Mouse (Mus musculus): ENCODE data around the gene Mtch2. TPM values are rescaled to one million over a fixed set of nuclear protein-coding genes. Genes with fewer than 3 reads are reported as not detected.
A peak's percentile ranks its signal among the peaks of the same experiment; 100 is the strongest.

Mtch2 gene
- polyA plus RNA-seq, 1 experiment from 2014 or later: 234 TPM

DNA sequence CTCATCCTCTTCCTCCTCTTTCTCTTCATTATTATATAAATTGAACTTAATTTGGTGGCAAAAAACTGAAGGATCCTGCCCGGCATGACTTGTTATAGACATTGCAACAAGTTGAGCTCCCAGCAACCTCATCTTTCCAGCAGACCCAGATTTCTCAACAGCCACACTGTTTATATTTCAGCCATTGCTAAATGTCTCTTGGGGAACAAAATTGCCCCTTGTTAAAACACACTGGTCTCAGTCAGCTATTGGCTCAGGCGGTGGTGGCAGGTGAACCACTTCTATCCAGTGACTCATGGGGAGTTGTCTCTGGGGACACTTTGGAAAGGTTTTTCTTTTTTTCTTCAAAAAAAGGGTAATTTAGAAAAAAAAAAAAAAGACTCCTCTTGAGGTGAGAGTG lies 8.3 kb upstream of the Mtch2 start:
- Histone ChIP-seq H3K4me3 (no peak overlapping the region), H3K27me3 (ENCODE audit: insufficient read depth, poor library complexity, severe bottlenecking) (0 out of 2 replicates have a peak, but pooled peaks cover 3% of the 10 kb centered on the region), H3K9me3 (no peaks in the 10 kb centered on the region), H3K4me1 (replicated peaks) (no peaks in the 10 kb centered on the region), H3K27ac (no peak overlapping the region), H3K36me3 (no peaks in the 10 kb centered on the region)
- DNase-seq (ENCODE audit: low spot score): no peak
- 90% methylated on average over 2 of the region's 2 CpGs for WGBS

DNA sequence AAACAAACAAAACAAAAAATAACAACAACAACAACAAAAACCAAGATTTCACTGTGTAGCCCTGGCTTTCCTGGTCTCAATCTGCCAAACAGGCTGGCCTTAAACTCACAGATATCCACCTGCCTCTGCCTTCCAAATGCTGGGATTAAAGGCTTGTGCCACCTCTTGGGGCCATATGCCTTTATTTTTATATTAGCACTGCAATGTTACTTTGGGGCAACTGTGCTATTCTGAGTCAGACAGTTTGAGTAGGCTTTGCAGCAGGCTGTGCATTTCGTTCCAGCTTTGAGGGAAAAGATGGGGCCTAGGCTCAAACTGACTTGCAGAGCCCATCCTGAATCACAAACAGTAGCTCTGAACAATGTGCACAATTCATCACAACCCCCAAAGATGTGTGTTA lies 3.3 kb upstream of the Mtch2 start:
- Histone ChIP-seq H3K4me3 (no peak overlapping the region), H3K9me3 (no peaks in the 10 kb centered on the region), H3K27me3 (ENCODE audit: insufficient read depth, poor library complexity, severe bottlenecking) (0 out of 2 replicates have a peak, but pooled peaks cover 3% of the 10 kb centered on the region), H3K27ac (no peak overlapping the region), H3K4me1 (replicated peaks) (peaks cover 15% of the 10 kb centered on the region), H3K36me3 (no peaks in the 10 kb centered on the region)
- 65% methylated on average over 1 of the region's 1 CpGs for WGBS
- DNase-seq (ENCODE audit: low spot score): no peak

DNA sequence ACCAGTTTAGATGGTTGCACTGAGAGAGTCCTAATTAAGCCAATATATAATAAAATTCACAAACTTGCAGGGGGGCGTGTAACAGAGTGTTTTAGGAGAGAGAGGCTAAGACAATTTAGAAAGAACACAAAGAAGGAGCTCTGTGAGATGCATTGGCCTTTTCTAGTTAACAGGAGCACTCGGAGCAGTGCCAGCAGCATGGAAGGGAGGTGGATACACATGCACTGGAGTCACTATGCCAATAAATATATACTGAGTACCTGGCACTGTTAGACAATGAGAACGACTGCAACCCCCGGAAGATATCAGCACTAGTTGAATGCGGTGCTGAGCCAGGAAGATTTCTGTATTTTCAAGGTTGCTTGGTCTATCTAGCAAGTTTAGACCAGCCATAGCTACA lies 2.7 kb upstream of the Mtch2 start:
- 0 out of 2 replicates have a peak, but pooled peaks cover 3% of the 10 kb centered on the region for H3K27me3 ChIP-seq (ENCODE audit: insufficient read depth, poor library complexity, severe bottlenecking)
- 76% methylated on average over 5 of the region's 5 CpGs for WGBS
- peaks cover 21% of the 10 kb centered on the region for H3K4me1 ChIP-seq (replicated peaks)
- H3K9me3 ChIP-seq: no peaks in the 10 kb centered on the region
- peaks cover 2% of the 10 kb centered on the region; the same call in 1 of the 2 replicates for H3K36me3 ChIP-seq
- H3K4me3 ChIP-seq: no peak overlapping the region
- no peak for DNase-seq (ENCODE audit: low spot score)
- H3K27ac ChIP-seq: no peak overlapping the region

DNA sequence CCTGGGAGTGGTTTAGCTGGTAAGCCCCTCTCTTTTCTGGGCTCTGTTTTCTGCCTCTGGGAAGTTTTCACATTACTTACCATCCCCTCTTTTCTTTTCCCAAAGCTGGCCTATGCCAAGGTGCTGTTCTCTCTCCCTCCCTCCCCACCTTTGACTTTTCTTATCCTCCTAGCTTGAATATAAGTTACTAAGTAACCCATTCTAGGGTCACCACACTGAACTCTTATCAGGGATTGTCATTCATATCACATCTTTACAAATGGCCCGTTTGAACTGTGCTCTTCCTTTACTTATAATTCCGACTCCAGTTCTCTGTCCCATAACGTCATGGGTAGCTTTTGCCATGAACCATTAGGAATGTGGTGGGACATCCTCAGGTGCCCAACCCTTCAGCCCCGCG lies 1.7 kb upstream of the Mtch2 start:
- DNase-seq (ENCODE audit: low spot score): no peak
- no peak overlapping the region for H3K27ac ChIP-seq
- H3K9me3 ChIP-seq: no peaks in the 10 kb centered on the region
- peaks cover 21% of the 10 kb centered on the region for H3K4me1 ChIP-seq (replicated peaks)
- 87% methylated on average over 5 of the region's 5 CpGs for WGBS
- peaks cover 11% of the 10 kb centered on the region for H3K36me3 ChIP-seq
- H3K4me3 ChIP-seq: no peak overlapping the region
- 0 out of 2 replicates have a peak, but pooled peaks cover 3% of the 10 kb centered on the region for H3K27me3 ChIP-seq (ENCODE audit: insufficient read depth, poor library complexity, severe bottlenecking)

DNA sequence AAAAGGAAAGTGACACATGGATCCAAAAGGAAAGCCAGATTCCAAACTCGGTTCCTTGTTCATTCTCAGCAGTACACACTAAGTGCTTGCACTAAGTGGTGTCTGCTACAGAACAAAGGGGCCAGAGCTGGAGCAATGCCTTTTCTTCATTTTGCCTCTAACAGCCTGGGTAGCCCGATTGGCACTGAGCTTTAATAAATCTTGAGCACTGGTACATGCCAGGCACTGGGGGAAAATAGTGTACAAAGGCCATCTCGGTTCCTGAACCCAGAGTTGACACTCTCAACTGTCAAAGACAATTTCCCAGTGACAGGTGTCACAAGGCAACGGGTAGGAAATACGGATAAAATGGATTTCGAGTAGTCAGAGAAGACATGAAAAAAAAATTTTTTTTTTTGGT lies 784 bp upstream of the Mtch2 start:
- WGBS: 45% methylated on average over 6 of the region's 6 CpGs

DNA sequence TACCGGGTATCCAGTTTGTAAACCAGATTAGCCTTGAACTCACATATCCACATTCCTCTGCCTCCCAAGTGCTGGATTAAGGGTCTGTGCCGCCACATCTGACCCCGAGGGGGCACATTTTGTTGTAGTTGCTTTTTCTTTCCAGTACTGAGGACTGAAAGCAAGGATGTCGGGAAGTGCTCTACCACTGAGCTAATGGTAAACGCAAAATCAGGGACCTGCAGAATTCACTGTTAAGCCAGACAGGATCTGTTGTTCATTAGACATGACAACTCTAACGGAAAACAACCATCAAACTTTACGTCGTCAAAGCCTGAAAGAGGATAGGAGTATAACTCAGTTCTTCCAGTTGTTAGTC lies 379 bp upstream of the Mtch2 start:
- Histone ChIP-seq H3K4me1 (replicated peaks) (peaks cover 21% of the 10 kb centered on the region), H3K9me3 (no peaks in the 10 kb centered on the region), H3K27ac (peak overlapping the region; percentile 92), H3K36me3 (peaks cover 25% of the 10 kb centered on the region), H3K4me3 (peak overlapping the region; percentile 81), H3K27me3 (ENCODE audit: insufficient read depth, poor library complexity, severe bottlenecking) (0 out of 2 replicates have a peak, but pooled peaks cover 3% of the 10 kb centered on the region)
- WGBS: 3% methylated on average over 8 of the region's 8 CpGs
- no peak for DNase-seq (ENCODE audit: low spot score)

More for the DNA sequence above, 784 bp upstream of the Mtch2 start:
- no peak for DNase-seq (ENCODE audit: low spot score)
- Histone ChIP-seq H3K4me3 (peak overlapping the region; percentile 81), H3K9me3 (no peaks in the 10 kb centered on the region), H3K27me3 (ENCODE audit: insufficient read depth, poor library complexity, severe bottlenecking) (0 out of 2 replicates have a peak, but pooled peaks cover 3% of the 10 kb centered on the region), H3K27ac (peak overlapping the region; percentile 92), H3K4me1 (replicated peaks) (peaks cover 21% of the 10 kb centered on the region), H3K36me3 (peaks cover 21% of the 10 kb centered on the region)

DNA sequence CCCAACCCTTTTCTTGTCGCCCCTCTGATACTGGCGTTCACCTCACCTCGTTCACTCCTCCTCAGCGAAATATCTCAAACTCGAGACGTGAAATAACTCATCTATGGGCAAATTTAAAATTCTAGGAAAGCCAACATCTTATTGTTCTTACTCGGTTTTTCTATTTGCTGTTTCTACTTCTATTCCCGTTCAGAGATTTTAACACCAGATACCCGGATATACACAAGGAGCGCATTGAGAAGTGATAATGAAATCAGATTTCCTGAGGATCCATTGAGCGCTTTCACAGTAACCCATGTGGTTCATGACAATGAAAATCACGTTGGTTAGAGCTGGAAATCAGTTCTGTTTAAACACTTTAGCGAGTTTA lies 711 bp downstream of the Mtch2 start:
- Histone ChIP-seq H3K27me3 (ENCODE audit: insufficient read depth, poor library complexity, severe bottlenecking) (0 out of 2 replicates have a peak, but pooled peaks cover 3% of the 10 kb centered on the region), H3K4me3 (peak overlapping the region; percentile 81), H3K27ac (peak overlapping the region; percentile 92), H3K4me1 (replicated peaks) (peaks cover 21% of the 10 kb centered on the region), H3K9me3 (no peaks in the 10 kb centered on the region), H3K36me3 (peaks cover 36% of the 10 kb centered on the region)
- WGBS: 2% methylated on average over 13 of the region's 13 CpGs
- DNase-seq (ENCODE audit: low spot score): no peak

DNA sequence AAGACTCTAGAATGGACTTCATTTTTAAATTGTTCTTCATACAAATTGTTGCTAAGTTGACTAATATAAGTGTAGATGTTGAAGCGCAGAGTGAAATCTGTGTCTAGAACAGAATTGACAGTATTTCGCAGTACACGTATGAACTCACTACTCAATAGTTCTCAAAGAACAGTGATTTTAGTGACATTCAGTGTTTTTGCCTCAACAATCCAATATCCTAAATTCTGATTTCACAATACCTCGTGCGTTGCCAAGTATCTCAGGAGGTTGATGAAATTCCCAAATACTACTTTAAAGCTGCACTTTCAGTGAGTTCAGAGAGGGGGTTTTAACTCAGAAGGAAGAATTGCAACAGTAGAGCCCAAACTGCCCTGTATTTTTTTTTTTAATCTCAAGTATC lies 1.4 kb downstream of the Mtch2 start:
- Histone ChIP-seq H3K9me3 (no peaks in the 10 kb centered on the region), H3K27ac (0 out of 2 replicates have a peak overlapping the region, but pooled peaks have one; percentile 92), H3K4me1 (replicated peaks) (peaks cover 21% of the 10 kb centered on the region), H3K27me3 (ENCODE audit: insufficient read depth, poor library complexity, severe bottlenecking) (no peaks in the 10 kb centered on the region), H3K4me3 (peak overlapping the region; percentile 81), H3K36me3 (peaks cover 42% of the 10 kb centered on the region)
- whole genome bisulfite sequencing: 92% methylated on average over 5 of the region's 5 CpGs
- no peak for DNase-seq (ENCODE audit: low spot score)

DNA sequence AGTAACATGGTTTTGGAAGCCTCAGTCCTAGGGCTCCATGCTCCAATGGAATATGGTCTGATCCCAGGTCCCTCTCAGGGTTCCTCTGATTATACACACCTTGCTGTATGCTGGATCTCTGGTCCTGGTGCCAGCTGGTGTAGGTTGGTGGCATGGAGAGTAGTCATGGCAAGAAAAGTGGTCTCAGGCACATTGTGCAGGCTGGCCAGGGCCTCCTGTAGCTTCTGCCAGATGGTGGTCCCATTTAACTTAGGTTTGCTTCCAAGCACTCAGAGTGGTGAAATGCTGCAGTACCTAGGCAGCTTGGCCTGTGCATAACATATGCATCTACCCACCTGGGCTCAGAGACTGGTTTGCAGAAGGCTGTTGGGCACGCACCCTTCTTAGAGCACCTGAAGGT lies 3.4 kb downstream of the Mtch2 start:
- peaks cover 63% of the 10 kb centered on the region for H3K36me3 ChIP-seq
- no peaks in the 10 kb centered on the region for H3K27me3 ChIP-seq (ENCODE audit: insufficient read depth, poor library complexity, severe bottlenecking)
- no peak overlapping the region for H3K27ac ChIP-seq

DNA sequence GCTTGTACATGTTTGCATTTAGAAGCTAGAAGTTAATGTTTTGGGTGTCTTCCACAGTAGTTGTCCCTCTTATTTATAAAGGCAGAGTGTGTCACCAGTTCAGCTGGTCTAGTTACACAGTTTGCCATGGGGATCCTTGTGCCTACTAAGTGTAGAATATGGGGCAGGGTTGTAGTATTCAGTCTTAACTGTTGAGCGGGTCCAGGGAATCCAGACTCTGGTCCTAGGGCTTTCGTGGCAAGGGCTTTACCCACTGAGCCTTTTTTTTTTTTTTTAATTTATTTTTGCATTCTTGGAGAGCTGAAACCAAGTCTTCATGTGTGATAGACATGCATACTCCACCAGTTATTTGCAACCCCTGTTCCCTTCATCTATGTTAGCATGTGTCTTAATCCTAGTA lies 14.5 kb downstream of the Mtch2 start:
- Histone ChIP-seq H3K4me3 (no peak overlapping the region), H3K27me3 (ENCODE audit: insufficient read depth, poor library complexity, severe bottlenecking) (no peaks in the 10 kb centered on the region), H3K27ac (no peak overlapping the region), H3K4me1 (replicated peaks) (no peaks in the 10 kb centered on the region), H3K36me3 (peaks cover 100% of the 10 kb centered on the region), H3K9me3 (no peaks in the 10 kb centered on the region)
- DNase-seq (ENCODE audit: low spot score): no peak
- 98% methylated on average over 2 of the region's 2 CpGs for WGBS

More for the DNA sequence above, 3.4 kb downstream of the Mtch2 start:
- Histone ChIP-seq H3K4me3 (no peak overlapping the region), H3K4me1 (replicated peaks) (peaks cover 21% of the 10 kb centered on the region), H3K9me3 (no peaks in the 10 kb centered on the region)
- 96% methylated on average over 1 of the region's 1 CpGs for WGBS
- no peak for DNase-seq (ENCODE audit: low spot score)

DNA sequence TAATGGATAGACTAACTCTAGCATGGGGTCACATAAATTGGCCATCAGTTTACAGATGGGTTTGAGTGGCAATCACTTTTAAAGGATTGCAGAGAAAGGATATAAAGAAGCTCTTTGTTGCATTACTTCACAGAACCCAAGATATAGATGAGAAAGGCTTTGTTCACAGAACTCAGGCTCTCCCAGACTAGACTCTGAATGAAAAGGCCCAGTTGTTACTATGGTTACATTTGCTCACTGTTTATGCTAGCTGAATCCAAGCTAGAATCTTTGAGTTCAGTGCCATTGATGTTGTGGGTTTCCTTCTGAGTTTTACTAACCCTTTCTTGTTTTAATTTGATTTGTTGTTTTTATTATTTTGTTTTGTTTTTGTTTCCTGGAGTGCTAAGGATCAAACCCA lies 17.2 kb downstream of the Mtch2 start:
- H3K36me3 ChIP-seq: peaks cover 99% of the 10 kb centered on the region

DNA sequence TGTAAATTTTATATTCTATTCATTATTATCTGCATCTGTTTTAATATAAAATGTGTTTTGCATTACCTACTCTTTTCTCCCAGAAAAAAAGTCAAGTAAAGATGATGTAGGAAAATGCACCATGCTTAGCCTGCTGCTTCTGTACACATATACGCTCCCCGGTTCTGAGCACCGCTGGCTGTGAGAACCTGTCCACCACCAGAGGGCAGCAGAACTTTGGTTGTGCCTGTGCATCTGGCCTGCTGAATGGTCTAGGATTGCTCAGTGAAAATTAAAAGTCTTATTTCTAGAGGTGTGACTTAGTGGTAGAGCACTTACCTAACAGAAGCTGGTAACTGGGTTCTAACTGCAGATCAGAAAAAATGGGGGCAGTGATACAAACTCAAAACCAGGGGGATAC lies 19.6 kb downstream of the Mtch2 start:
- DNase-seq (ENCODE audit: low spot score): peak; percentile 75
- Histone ChIP-seq H3K4me3 (no peak overlapping the region), H3K36me3 (peaks cover 76% of the 10 kb centered on the region), H3K9me3 (no peaks in the 10 kb centered on the region), H3K27ac (no peak overlapping the region), H3K4me1 (replicated peaks) (no peaks in the 10 kb centered on the region), H3K27me3 (ENCODE audit: insufficient read depth, poor library complexity, severe bottlenecking) (no peaks in the 10 kb centered on the region)
- WGBS: 37% methylated on average over 3 of the region's 3 CpGs

More for the DNA sequence above, 17.2 kb downstream of the Mtch2 start:
- Histone ChIP-seq H3K27ac (no peak overlapping the region), H3K4me1 (replicated peaks) (no peaks in the 10 kb centered on the region), H3K4me3 (no peak overlapping the region), H3K9me3 (no peaks in the 10 kb centered on the region), H3K27me3 (ENCODE audit: insufficient read depth, poor library complexity, severe bottlenecking) (no peaks in the 10 kb centered on the region)
- no peak for DNase-seq (ENCODE audit: low spot score)

DNA sequence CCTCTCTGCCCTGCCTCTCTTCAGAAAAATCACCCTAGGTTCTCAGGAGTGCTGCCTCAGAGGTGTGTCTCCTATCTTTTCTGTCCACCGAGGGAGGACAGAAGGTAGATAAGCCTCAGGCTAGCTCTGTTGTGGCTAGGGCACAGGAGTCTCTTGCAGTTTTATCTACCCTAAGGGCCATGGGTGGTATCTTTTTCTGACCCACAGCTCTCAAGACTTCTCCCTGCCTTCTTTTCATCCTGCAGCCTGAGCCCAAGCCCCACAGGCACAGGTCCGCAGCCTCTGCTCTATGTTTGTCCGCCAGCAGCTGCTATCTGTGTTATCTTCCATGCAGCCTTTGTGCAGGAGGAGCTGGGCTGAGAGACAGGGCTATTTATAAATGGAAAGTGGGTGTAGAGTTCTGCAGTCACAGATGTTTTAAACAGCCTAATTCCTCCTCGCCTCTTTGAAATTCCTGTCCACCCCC lies 23.2 kb downstream of the Mtch2 start:
- H3K4me3 ChIP-seq: no peak overlapping the region
- H3K36me3 ChIP-seq: peaks cover 39% of the 10 kb centered on the region
- H3K4me1 ChIP-seq (replicated peaks): no peaks in the 10 kb centered on the region
- DNase-seq (ENCODE audit: low spot score): no peak
- no peaks in the 10 kb centered on the region for H3K9me3 ChIP-seq
- WGBS: 57% methylated on average over 4 of the region's 4 CpGs
- H3K27me3 ChIP-seq (ENCODE audit: insufficient read depth, poor library complexity, severe bottlenecking): no peaks in the 10 kb centered on the region
- 0 out of 2 replicates have a peak overlapping the region, but pooled peaks have one; percentile 36 for H3K27ac ChIP-seq

Measured in hindbrain, embryonic 10.5 days (tissue).